Comparison of ENCODE assay signal across 8 mouse cellular contexts in genomic region chr6:118179316-118180084, GRCm38 (mm10). TPM values are rescaled to one million over a fixed set of nuclear protein-coding genes. Genes with fewer than 3 reads are reported as not detected.
DNase-seq lines count a peak whose midpoint lies in the region; ATAC-seq and TF ChIP-seq lines count a peak whose summit lies in the region.

No protein-coding gene starts in this region.

- no peak overlapping the region for H3K27ac ChIP-seq in cortical plate, adult 2 months (ENCODE audit: insufficient read depth, low read length)
- no peak overlapping the region for H3K27ac ChIP-seq in left cerebral cortex, adult 2 months

- no peaks in the 10 kb centered on the region for H3K4me1 ChIP-seq in cortical plate, adult 2 months (ENCODE audit: control insufficient read depth, insufficient read depth, low read length)

- TF ChIP-seq POLR2A in cortical plate, adult 2 months (IDR thresholded peaks at IDR 0.05; ENCODE audit: extremely low read depth, insufficient read depth, low read length): no peak

- DNase-seq in adrenal gland, adult (ENCODE audit: inconsistent age in 2 of 2, low spot score in 1 of 2): peak; percentile 71 to 92
- peak; percentile 75 for DNase-seq in gastrocnemius, postnatal 10 days
- DNase-seq in induced T-regulatory cell, adult 2 months (ENCODE audit: low read depth): peak; percentile 84
- peak; percentile 62 to 75 for DNase-seq in left cerebral cortex, adult 2 months (ENCODE audit: extremely low spot score in 1 of 2, low spot score in 2 of 2)
- peak; percentile 77 for DNase-seq in right cerebral cortex, adult 2 months (ENCODE audit: low spot score in 2 of 2)
- peak; percentile 44 to 65 for DNase-seq in urinary bladder, postnatal 36 days (ENCODE audit: low spot score in 2 of 2)

- TF ChIP-seq CTCF in cortical plate, adult 2 months (IDR thresholded peaks at IDR 0.05; ENCODE audit: extremely low read depth, insufficient read depth, low read length): peak; percentile 98
- peak; percentile 99 for TF ChIP-seq CTCF in left cerebral cortex, adult 2 months (IDR thresholded peaks at IDR 0.05)

- intact Hi-C loops in left cerebral cortex, adult 2 months (cut with DNase I): loop anchor here (1.0 kb wide), 1 partner anchor 200 kb away; no protein-coding TSS in a partner anchor

- no peak overlapping the region for H3K4me3 ChIP-seq in cortical plate, adult 2 months (ENCODE audit: insufficient read depth, low read length)
- no peak overlapping the region for H3K4me3 ChIP-seq in left cerebral cortex, adult 2 months

- ATAC-seq in megakaryocyte, adult 5-6 weeks (ENCODE audit: poor library complexity, severe bottlenecking): peak; percentile 99

RNA-seq across cellular contexts. Expression of gene Ret, which starts 18.0 kb away (rescaled TPM):
- 1.8 and 2.0 TPM in 2 replicates for polyA plus RNA-seq in cortical plate, adult 2 months (2012; rRNA removed)
- 10 to 100 TPM; 13.1 to 15.2 TPM for total RNA-seq in gastrocnemius, postnatal 10 days (2021)
- total RNA-seq in left cerebral cortex, adult 2 months (2021): 1 to 10 TPM; 3.4 to 5.2 TPM
- 0.09 TPM in 1 of 2 replicates, not detected in the other for total RNA-seq in megakaryocyte, adult 5-6 weeks (2015)
- 0.07 and 0.12 TPM in 2 replicates for total RNA-seq in megakaryocyte, adult 5-6 weeks (2017)

RNA-seq across cellular contexts. Expression of gene Csgalnact2, which starts 40.6 kb away (rescaled TPM):
- polyA plus RNA-seq in cortical plate, adult 2 months (2012; rRNA removed): 8.9 and 9.1 TPM in 2 replicates
- total RNA-seq in gastrocnemius, postnatal 10 days (2021): 10 to 100 TPM; 22.5 to 24.0 TPM
- total RNA-seq in left cerebral cortex, adult 2 months (2021): 10 to 100 TPM; 12.3 to 13.4 TPM
- total RNA-seq in megakaryocyte, adult 5-6 weeks (2015): 111 and 122 TPM in 2 replicates
- 145 and 157 TPM in 2 replicates for total RNA-seq in megakaryocyte, adult 5-6 weeks (2017)

Comparison
In these comparisons a context has a peak if more than half of its experiments do, and no peak if none do; other contexts are left out.
1. RNA of gene Csgalnact2, which starts 40.6 kb away (total RNA-seq): 111 to 157 TPM in megakaryocyte, adult 5-6 weeks; 22.5 to 24.0 TPM in gastrocnemius, postnatal 10 days and 12.3 to 13.4 TPM in left cerebral cortex, adult 2 months; every median in the first group is over 4 times any median in the second.
2. Peak in every context shown above with its lines, with median percentiles within 50 percentile points of each other: DNase-seq.